Mouse (Mus musculus) neural tube, embryonic 10.5 days (tissue): ENCODE measurements at regions not wholly inside any gene's neighbourhood (a gene's known extent, or its start where the extent isn't known, plus 50 kb on each side); places are given as distances from the start of the nearest gene placed in this dataset.

Experiments
- DNase-seq: peaks from one replicate; pipeline ENCODE4 v3.0.0-alpha.2; 2017; ENCODE audit warnings: low spot score; ENCODE audit errors: extremely low spot score

GRCm38 (mm10) chr15:39998063-39998462 is 136.1 kb upstream of the 9330182O14Rik start:
- DNase-seq: no peak

GRCm38 (mm10) chr15:40000022-40000421 is 134.1 kb upstream of the 9330182O14Rik start:
- DNase-seq: no peak

- no peak for DNase-seq
Observed at GRCm38 (mm10) chr15:40005096-40005495, 129.1 kb upstream of the 9330182O14Rik start.

- DNase-seq: peak; percentile 23
Observed at GRCm38 (mm10) chr15:40007844-40008243, 126.3 kb upstream of the 9330182O14Rik start.

GRCm38 (mm10) chr15:40013833-40014232 is 120.3 kb upstream of the 9330182O14Rik start:
- no peak for DNase-seq

GRCm38 (mm10) chr15:40017019-40017418 is 117.1 kb upstream of the 9330182O14Rik start:
- no peak for DNase-seq

- DNase-seq: no peak
Observed at GRCm38 (mm10) chr15:40017597-40017996, 116.6 kb upstream of the 9330182O14Rik start.

- DNase-seq: peak; percentile 15
Observed at GRCm38 (mm10) chr15:40018047-40018791, 115.9 kb upstream of the 9330182O14Rik start.

- DNase-seq: peak; percentile 19
Observed at GRCm38 (mm10) chr15:40018792-40019151, 115.4 kb upstream of the 9330182O14Rik start.

GRCm38 (mm10) chr15:40019226-40019625 is 114.9 kb upstream of the 9330182O14Rik start:
- DNase-seq: no peak

- no peak for DNase-seq
Observed at GRCm38 (mm10) chr15:40020097-40020496, 114.1 kb upstream of the 9330182O14Rik start.

GRCm38 (mm10) chr15:40020646-40021045 is 113.5 kb upstream of the 9330182O14Rik start:
- no peak for DNase-seq

GRCm38 (mm10) chr15:40023195-40023594 is 111.0 kb upstream of the 9330182O14Rik start:
- no peak for DNase-seq

- no peak for DNase-seq
Observed at GRCm38 (mm10) chr15:40032088-40032487, 102.1 kb upstream of the 9330182O14Rik start.

GRCm38 (mm10) chr15:40036181-40036580 is 98.0 kb upstream of the 9330182O14Rik start:
- DNase-seq: no peak

- no peak for DNase-seq
Observed at GRCm38 (mm10) chr15:40037266-40037665, 96.9 kb upstream of the 9330182O14Rik start.

- DNase-seq: peak; percentile 40
Observed at GRCm38 (mm10) chr15:40046219-40046618, 87.9 kb upstream of the 9330182O14Rik start.

GRCm38 (mm10) chr15:40047100-40047499 is 87.1 kb upstream of the 9330182O14Rik start:
- no peak for DNase-seq

GRCm38 (mm10) chr15:40068051-40068450 is 66.1 kb upstream of the 9330182O14Rik start:
- DNase-seq: no peak

- DNase-seq: peak; percentile 14
Observed at GRCm38 (mm10) chr15:40075334-40075893, 58.8 kb upstream of the 9330182O14Rik start.

GRCm38 (mm10) chr15:40079872-40080271 is 54.3 kb upstream of the 9330182O14Rik start:
- DNase-seq: no peak
